Mouse (Mus musculus) limb, embryonic 14.5 days (tissue): ENCODE data around the gene Hcfc2. TPM values are rescaled to one million over a fixed set of nuclear protein-coding genes. Genes with fewer than 3 reads are reported as not detected.

Source experiments
- ATAC-seq: fragments of 200-750 bp; cut with Nextera tagmentation; 2 replicates; pipeline ENCODE4 v1.8.0; 2017; ENCODE audit warnings: low read depth, moderate number of reproducible peaks, moderate TSS enrichment; ENCODE audit not compliant: low FRiP score
- DNase-seq: peaks from one replicate; pipeline ENCODE4 v3.0.0-alpha.2; 2015; ENCODE audit warnings: low spot score
- H3K27ac ChIP-seq: fragments of 300-500 bp; sonication (generic); replicated peaks from 2 replicates; pipeline ENCODE4 v1.5.1; 2014; ENCODE audit warnings: low read depth, mild to moderate bottlenecking, low read length, moderate library complexity, mixed read lengths
- H3K27me3 ChIP-seq: fragments of 300-500 bp; sonication (generic); 2 replicates; pipeline ENCODE4 v1.6.1; 2014; ENCODE audit warnings: low read length, mixed read lengths; ENCODE audit not compliant: control insufficient read depth, insufficient read depth
- H3K36me3 ChIP-seq: fragments of 300-500 bp; sonication (generic); 2 replicates; pipeline ENCODE4 v1.6.1; 2014; ENCODE audit warnings: mild to moderate bottlenecking, low read length, moderate library complexity, mixed read lengths; ENCODE audit not compliant: control insufficient read depth, insufficient read depth
- H3K4me1 ChIP-seq: fragments of 300-500 bp; sonication (generic); 2 replicates; pipeline ENCODE4 v1.6.1; 2014; ENCODE audit warnings: antibody characterized with exemption, low read length, mixed read lengths; ENCODE audit not compliant: control insufficient read depth, insufficient read depth
- H3K4me2 ChIP-seq: fragments of 300-500 bp; sonication (generic); replicated peaks from 2 replicates; pipeline ENCODE4 v1.6.1; 2014; ENCODE audit warnings: low read depth, mild to moderate bottlenecking, low read length, moderate library complexity; ENCODE audit not compliant: severe bottlenecking
- H3K4me3 ChIP-seq: fragments of 300-500 bp; sonication (generic); replicated peaks from 2 replicates; pipeline ENCODE4 v1.5.1; 2014; ENCODE audit warnings: low read length
- H3K9ac ChIP-seq: fragments of 300-500 bp; sonication (generic); 2 replicates; pipeline ENCODE4 v1.6.1; 2014; ENCODE audit warnings: mild to moderate bottlenecking, low read depth, low read length, moderate library complexity; ENCODE audit not compliant: severe bottlenecking
- H3K9me3 ChIP-seq: fragments of 300-500 bp; sonication (generic); 2 replicates; pipeline ENCODE4 v1.6.1; 2016; ENCODE audit warnings: low read length; ENCODE audit not compliant: control insufficient read depth
- POLR2A ChIP-seq: fragments of 200-500 bp; IDR thresholded peaks from 2 replicates; pipeline ENCODE4 v1.8.0; 2012; ENCODE audit warnings: inconsistent platforms, mild to moderate bottlenecking, moderate library complexity, borderline replicate concordance; ENCODE audit not compliant: insufficient read depth, insufficient read length; ENCODE audit errors: extremely low read depth
- WGBS: fragments of 180-500 bp; shearing (Covaris S2); extraction: QIAGEN DNeasy Blood & Tissue Kit; methylation state at CpG from one replicate; pipeline ENCODE4 v1.1.7; 2014; 5-methylcytosine and 5-hydroxymethylcytosine counted together
- polyA plus RNA-seq, 2 experiments: library from polyadenylated mRNA; depleted of rRNA in 1 of 2; stranded (reverse) in 1 of 2; unstranded in 1 of 2; fragments of >200 nt; fragmentation: Nextera tagmentation in 1 of 2; extraction: Ambion mirVana in 1 of 2; gene quantifications; 2 replicates each; pipeline versions ENCODE4 v1.2.1 to v1.2.3; 2012 to 2014

Gene Hcfc2
- polyA plus RNA-seq (2012; rRNA removed) = 36.1 and 38.8 TPM in 2 replicates
- polyA plus RNA-seq (2014; fragmentation: Nextera tagmentation; extraction: Ambion mirVana) = 44.6 and 48.2 TPM in 2 replicates

DNA sequence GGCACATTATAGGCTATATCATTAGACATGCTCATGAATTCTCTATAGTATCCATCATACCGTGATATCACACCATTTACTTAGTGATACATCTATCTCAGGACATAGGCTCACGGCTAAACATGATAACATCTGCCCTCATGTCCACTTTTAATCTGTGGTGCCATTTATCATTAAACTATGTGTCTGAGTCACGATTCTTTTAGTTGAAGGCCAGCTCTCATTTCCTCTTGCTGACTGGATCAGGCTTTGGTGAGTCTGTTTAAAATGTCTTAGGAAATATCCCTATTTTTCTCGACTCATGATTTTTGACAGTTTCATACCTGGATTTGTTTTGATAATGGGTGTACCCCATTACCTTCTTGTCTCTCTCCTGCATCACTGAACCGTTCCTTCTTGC, at the start of gene Hcfc2:
Gene Hcfc2 (plus strand): TSS at position 205 of the 400 bp plus-strand sequence.
- no peak within 1 kb of the TSS for H3K27ac ChIP-seq
- peaks cover 16% of the 10 kb centered on the region for H3K4me1 ChIP-seq
- H3K27me3 ChIP-seq = no peaks in the 10 kb centered on the region
- no peak for DNase-seq
- no peak within 1 kb of the TSS for H3K4me2 ChIP-seq
- no peak for TF ChIP-seq POLR2A
- no peak for ATAC-seq
- H3K9me3 ChIP-seq = no peaks in the 10 kb centered on the region
- H3K4me3 ChIP-seq = no peak within 1 kb of the TSS
- H3K36me3 ChIP-seq = no peaks in the 10 kb centered on the region
- no peak within 1 kb of the TSS for H3K9ac ChIP-seq
- WGBS = 81% methylated on average over 5 of the region's 5 CpGs

DNA sequence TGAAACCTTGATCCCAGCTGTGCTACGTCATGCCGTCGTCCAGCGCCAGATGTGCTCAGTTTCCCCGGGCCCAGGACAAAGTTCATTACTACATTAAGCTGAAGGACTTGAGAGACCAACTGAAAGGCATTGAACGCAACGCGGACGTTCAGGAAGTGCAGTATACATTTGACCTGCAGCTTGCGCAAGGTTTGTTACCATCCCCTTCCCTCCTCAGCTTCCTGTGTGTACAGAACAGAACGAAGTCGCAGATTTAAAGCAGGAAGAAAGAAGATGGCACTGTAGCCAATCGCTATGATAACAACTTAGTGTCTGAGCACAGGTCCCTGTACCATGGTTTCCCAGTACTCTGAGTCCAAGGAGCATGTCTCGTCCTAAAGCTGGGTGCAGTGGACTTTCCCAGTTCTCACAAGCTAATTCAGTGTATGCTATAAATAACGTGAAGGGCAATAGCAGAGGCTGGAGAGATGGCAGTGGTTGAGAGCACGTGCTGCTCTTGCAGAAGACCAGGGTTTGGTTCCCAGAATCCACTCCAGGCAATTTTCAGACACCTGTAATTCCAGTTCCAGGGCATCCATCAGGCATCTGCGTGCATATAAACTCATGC, 48.7 kb upstream of the Hcfc2 start:
- Histone ChIP-seq H3K36me3 (peaks cover 75% of the 10 kb centered on the region), H3K9me3 (no peaks in the 10 kb centered on the region), H3K27ac (no peak overlapping the region), H3K9ac (no peak overlapping the region), H3K4me3 (no peak overlapping the region), H3K27me3 (no peaks in the 10 kb centered on the region), H3K4me1 (no peaks in the 10 kb centered on the region), H3K4me2 (no peak overlapping the region)
- 88% methylated on average over 17 of the region's 17 CpGs for WGBS
- no peak for TF ChIP-seq POLR2A
- ATAC-seq (no peak), DNase-seq (no peak)

DNA sequence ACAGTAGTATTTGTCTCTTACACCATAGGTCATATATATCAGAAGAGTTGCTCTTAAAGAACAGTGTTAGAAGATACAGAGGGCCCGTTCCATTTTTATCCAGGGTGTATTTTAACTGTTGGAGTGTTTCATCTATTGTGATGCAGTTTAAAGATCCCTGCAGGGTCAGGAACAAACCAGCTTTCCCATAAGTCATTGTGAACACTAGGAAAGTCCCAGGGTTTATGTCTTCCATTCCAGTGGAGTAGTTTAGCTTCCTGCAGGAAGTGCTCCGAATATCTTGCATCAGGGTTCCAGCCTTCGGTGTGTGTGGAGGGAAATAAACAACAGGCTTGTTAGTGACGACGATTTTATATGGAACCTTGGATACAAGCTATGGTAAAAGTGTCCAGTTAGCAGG, 44.7 kb upstream of the Hcfc2 start:
- Histone ChIP-seq H3K27me3 (no peaks in the 10 kb centered on the region), H3K4me1 (no peaks in the 10 kb centered on the region), H3K4me3 (no peak overlapping the region), H3K9ac (no peak overlapping the region), H3K27ac (no peak overlapping the region), H3K9me3 (no peaks in the 10 kb centered on the region), H3K4me2 (no peak overlapping the region), H3K36me3 (peaks cover 40% of the 10 kb centered on the region)
- WGBS = 94% methylated on average over 5 of the region's 5 CpGs
- no peak for TF ChIP-seq POLR2A
- ATAC-seq (no peak), DNase-seq (no peak)

DNA sequence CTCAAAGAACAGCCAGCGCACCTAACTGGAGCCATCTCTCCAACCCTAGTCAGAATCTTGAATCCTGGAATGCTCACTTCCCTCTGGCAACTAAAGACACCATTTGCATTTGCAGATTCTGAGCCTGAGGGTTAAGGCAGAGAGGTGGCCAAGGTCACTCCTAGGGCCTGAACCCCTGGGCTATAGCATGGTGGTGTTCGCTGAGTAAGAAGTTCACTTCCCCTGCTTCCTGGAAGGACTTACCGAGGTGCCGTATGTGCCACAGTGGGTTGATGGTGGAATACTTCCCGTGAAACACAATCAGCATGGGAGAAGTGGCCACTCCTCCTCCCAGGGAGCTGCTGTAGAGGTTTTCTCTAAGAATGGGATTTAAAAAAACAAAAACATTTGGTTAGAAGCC, 43.3 kb upstream of the Hcfc2 start:
- Histone ChIP-seq H3K4me2 (no peak overlapping the region), H3K36me3 (peaks cover 30% of the 10 kb centered on the region), H3K9me3 (no peaks in the 10 kb centered on the region), H3K27ac (no peak overlapping the region), H3K4me3 (no peak overlapping the region), H3K4me1 (no peaks in the 10 kb centered on the region), H3K9ac (no peak overlapping the region), H3K27me3 (no peaks in the 10 kb centered on the region)
- no peak for TF ChIP-seq POLR2A
- DNase-seq = no peak
- ATAC-seq = no peak
- WGBS = 75% methylated on average over 5 of the region's 5 CpGs

DNA sequence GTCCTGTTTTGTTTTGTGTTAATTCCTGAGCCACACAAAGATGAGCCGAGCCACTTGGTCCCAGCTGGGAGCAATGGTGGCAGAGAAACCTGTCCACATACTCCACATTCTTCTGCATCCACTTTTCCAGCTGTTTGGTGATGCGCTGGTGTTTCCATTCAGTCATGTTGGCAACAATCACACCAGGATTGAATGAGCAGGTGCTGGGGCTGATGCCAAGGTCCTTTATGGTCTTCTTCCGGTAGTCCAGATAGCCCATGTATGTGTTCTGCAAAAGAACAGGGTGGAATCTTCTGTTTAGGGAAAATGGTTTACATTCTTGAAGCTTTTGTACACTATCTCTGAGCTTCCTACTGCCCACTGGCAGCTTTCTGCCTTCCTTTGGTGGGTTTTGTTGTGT, 41.4 kb upstream of the Hcfc2 start:
- no peaks in the 10 kb centered on the region for H3K27me3 ChIP-seq
- no peak for ATAC-seq

More for the DNA sequence above, 41.4 kb upstream of the Hcfc2 start:
- Histone ChIP-seq H3K36me3 (peaks cover 22% of the 10 kb centered on the region), H3K9ac (no peak overlapping the region), H3K4me3 (no peak overlapping the region), H3K4me1 (no peaks in the 10 kb centered on the region), H3K9me3 (no peaks in the 10 kb centered on the region), H3K4me2 (no peak overlapping the region), H3K27ac (no peak overlapping the region)
- 79% methylated on average over 3 of the region's 3 CpGs for WGBS
- DNase-seq = no peak
- TF ChIP-seq POLR2A = no peak
